Mouse (Mus musculus) urinary bladder, postnatal 10 days (tissue): ENCODE measurements around the gene Tsr2.

Experiments used
- DNase-seq: peaks from one replicate; pipeline ENCODE4 v3.0.0; 2022; ENCODE audit warnings: low spot score

The Tsr2 gene

DNA sequence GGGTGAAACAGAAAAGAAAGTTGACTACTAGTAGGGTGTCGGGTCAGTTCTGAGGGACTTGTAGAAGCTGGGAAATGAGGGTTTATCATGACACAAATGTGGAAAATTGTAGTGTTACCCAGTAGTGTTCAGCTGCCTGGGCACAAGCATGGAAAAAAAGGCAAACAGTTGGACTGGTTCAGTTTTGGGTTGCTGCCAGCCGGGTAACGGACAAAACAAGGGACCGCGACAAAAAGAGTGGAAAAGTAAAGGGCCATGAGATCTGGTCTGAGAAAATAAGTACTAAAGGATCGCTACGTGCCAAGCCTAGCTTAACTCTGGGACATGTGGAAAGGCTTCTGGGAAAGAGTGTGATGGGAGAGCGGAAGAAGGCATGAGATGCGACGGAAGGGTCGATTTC is 50.0 kb downstream of the Tsr2 start:
- DNase-seq, result no peak

DNA sequence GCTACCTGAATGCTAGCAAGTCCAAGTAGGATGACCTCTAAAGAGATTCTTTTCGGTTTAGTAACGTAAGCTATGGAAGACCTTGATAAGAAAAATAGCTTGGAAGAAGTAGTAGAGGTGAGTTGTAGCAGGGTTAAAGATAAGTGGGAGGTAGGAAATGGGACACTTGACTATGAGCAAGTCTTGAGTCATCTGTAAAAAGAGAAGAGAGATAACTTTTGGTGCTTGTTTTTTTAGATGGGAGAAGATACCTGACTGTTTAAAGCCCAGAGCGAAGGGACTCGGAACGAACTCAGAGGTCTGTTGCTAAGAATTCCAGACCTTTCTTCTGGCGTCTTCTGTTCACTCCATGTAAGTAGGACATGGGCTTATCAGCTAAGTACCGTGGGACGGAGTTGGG is 50.5 kb downstream of the Tsr2 start, which contains the start of gene Fgd1:
Fgd1 (plus strand) TSS at position 301 of the 400 bp plus-strand sequence.
- DNase-seq, result no peak

DNA sequence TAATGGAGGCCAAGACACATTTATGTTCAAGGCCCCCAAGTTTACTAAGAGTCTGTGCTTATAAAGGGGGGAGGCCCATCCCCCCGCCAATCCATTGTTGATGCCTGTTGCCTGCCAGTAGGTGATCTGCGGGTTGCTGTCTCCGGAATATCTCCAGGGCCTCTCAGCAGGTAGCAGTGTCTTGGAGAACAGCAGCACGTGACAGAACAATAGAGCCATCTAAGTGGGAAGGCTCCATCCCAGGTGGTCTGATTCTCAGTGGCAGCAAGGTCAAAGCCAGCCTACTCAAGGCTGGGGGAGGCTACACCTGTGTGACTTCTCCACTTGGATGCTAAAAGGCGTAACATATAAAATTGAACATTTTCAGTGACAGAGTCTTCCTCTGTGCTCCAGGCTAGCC is 55.1 kb downstream of the Tsr2 start:
- DNase-seq, result no peak
